Mouse (Mus musculus) R1 (cell line): ENCODE data around the gene Aplf.

ENCODE experiments used
- DNase-seq: peaks from one replicate; pipeline ENCODE4 v3.0.0-alpha.2; 2018; ENCODE audit warnings: low read depth, low spot score

Gene Aplf

GRCm38 (mm10) chr6:87628936-87629335, 43.1 kb downstream of the Aplf start:
- DNase-seq = peak; percentile 58

- no peak for DNase-seq
Observed at GRCm38 (mm10) chr6:87623151-87623550, 48.8 kb downstream of the Aplf start.

GRCm38 (mm10) chr6:87621281-87621680, 50.7 kb downstream of the Aplf start:
- no peak for DNase-seq

GRCm38 (mm10) chr6:87618021-87618420, 54.0 kb downstream of the Aplf start:
- DNase-seq = no peak

- peak; percentile 67 for DNase-seq
Observed at GRCm38 (mm10) chr6:87615696-87616083, 56.3 kb downstream of the Aplf start.

- peak; percentile 77 for DNase-seq
Observed at GRCm38 (mm10) chr6:87614794-87615695, 56.9 kb downstream of the Aplf start.

GRCm38 (mm10) chr6:87599825-87600224, 72.2 kb downstream of the Aplf start:
- no peak for DNase-seq

GRCm38 (mm10) chr6:87597116-87597833, 74.7 kb downstream of the Aplf start:
- DNase-seq = no peak

GRCm38 (mm10) chr6:87594188-87594587, 77.8 kb downstream of the Aplf start:
- DNase-seq = no peak

- peak; percentile 30 for DNase-seq
Observed at GRCm38 (mm10) chr6:87590394-87591281, 81.4 kb downstream of the Aplf start, which contains the start of gene Prokr1. Gene Prokr1, minus strand, starts transcription at chr6:87590743.

GRCm38 (mm10) chr6:87589718-87590393, 82.1 kb downstream of the Aplf start:
- no peak for DNase-seq

GRCm38 (mm10) chr6:87583991-87584390, 88.0 kb downstream of the Aplf start:
- no peak for DNase-seq

- no peak for DNase-seq
Observed at GRCm38 (mm10) chr6:87583183-87583611, 88.8 kb downstream of the Aplf start.

GRCm38 (mm10) chr6:87582456-87582855, 89.5 kb downstream of the Aplf start:
- DNase-seq = no peak

GRCm38 (mm10) chr6:87581581-87581980, 90.4 kb downstream of the Aplf start:
- DNase-seq = no peak

GRCm38 (mm10) chr6:87581071-87581470, 90.9 kb downstream of the Aplf start:
- DNase-seq = no peak
